Mouse (Mus musculus): ENCODE measurements around the gene Prb1. TPM values are rescaled to one million over a fixed set of nuclear protein-coding genes. Genes with fewer than 3 reads are reported as not detected.

The Prb1 gene
- not detected for polyA plus RNA-seq (2014; fragmentation: Illumina TruSeq; extraction: RNeasy Lipid Tissue Mini Kit (QIAGEN cat#74804); ENCODE audit: low replicate concordance)

DNA sequence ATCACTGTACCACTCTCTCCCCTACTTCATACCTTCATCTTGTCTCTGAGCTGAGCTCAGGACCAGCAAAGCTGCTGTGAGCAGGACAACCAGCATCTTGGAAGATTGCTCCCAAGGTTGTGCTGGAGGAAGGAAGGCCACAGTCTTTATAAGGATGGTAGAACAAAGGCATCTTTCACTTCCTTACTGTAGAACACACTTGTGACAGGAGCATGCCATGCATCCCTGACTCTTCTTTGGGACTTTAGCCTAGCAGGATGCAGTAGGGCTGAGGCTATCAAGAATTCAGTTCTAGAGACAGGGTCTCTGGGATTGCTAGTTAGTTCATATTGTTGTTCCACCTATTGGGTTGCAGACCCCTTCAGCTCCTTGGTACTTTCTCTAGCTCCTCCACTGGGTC is at the start of gene Prb1:
Gene Prb1, minus strand, starts transcription at position 101 of the 400 bp plus-strand sequence.

Other genes with a start within 250 kb of the Prb1 start
- gene Prpmp5, start 104.2 kb upstream of the Prb1 start, polyA plus RNA-seq (2014; fragmentation: Illumina TruSeq; extraction: RNeasy Lipid Tissue Mini Kit (QIAGEN cat#74804); ENCODE audit: low replicate concordance): not detected
- gene Gm8882, start 153.6 kb upstream of the Prb1 start, polyA plus RNA-seq (2014; fragmentation: Illumina TruSeq; extraction: RNeasy Lipid Tissue Mini Kit (QIAGEN cat#74804); ENCODE audit: low replicate concordance): not detected

Measured in small intestine, adult 10 weeks (tissue).